Mouse (Mus musculus): ENCODE results near the gene Ppp1r3d. TPM values are rescaled to one million over a fixed set of nuclear protein-coding genes. Genes with fewer than 3 reads are reported as not detected.

The Ppp1r3d gene
- 2.6 and 4.0 TPM in 2 replicates for polyA plus RNA-seq (2012; rRNA removed)

GRCm38 (mm10) chr2:178414261-178415149 is at the start of gene Ppp1r3d, which contains the start of gene Fam217b:
TSS of gene Ppp1r3d (minus strand) at chr2:178414472.
TSS of gene Fam217b (plus strand) at chr2:178414524.
- TF ChIP-seq CTCF (IDR thresholded peaks at IDR 0.05; ENCODE audit: borderline replicate concordance, extremely low read depth, insufficient read depth, insufficient read length) (no peak), POLR2A (IDR thresholded peaks at IDR 0.05; ENCODE audit: borderline replicate concordance, extremely low read depth, insufficient read depth, insufficient read length, poor library complexity, severe bottlenecking) (no peak)
- peak; percentile 86 for DNase-seq (ENCODE audit: low read depth)

GRCm38 (mm10) chr2:178460353-178460752 is 46.1 kb upstream of the Ppp1r3d start:
- no peak for TF ChIP-seq POLR2A (IDR thresholded peaks at IDR 0.05; ENCODE audit: borderline replicate concordance, extremely low read depth, insufficient read depth, insufficient read length, poor library complexity, severe bottlenecking)
- TF ChIP-seq CTCF (IDR thresholded peaks at IDR 0.05; ENCODE audit: borderline replicate concordance, extremely low read depth, insufficient read depth, insufficient read length), result no peak
- DNase-seq (ENCODE audit: low read depth), result no peak

GRCm38 (mm10) chr2:178457414-178457813 is 43.1 kb upstream of the Ppp1r3d start:
- no peak for DNase-seq (ENCODE audit: low read depth)
- TF ChIP-seq POLR2A (IDR thresholded peaks at IDR 0.05; ENCODE audit: borderline replicate concordance, extremely low read depth, insufficient read depth, insufficient read length, poor library complexity, severe bottlenecking), result no peak
- no peak for TF ChIP-seq CTCF (IDR thresholded peaks at IDR 0.05; ENCODE audit: borderline replicate concordance, extremely low read depth, insufficient read depth, insufficient read length)

GRCm38 (mm10) chr2:178454664-178455516 is 40.6 kb upstream of the Ppp1r3d start:
- DNase-seq (ENCODE audit: low read depth), result peak; percentile 85
- no peak for TF ChIP-seq POLR2A (IDR thresholded peaks at IDR 0.05; ENCODE audit: borderline replicate concordance, extremely low read depth, insufficient read depth, insufficient read length, poor library complexity, severe bottlenecking)

- TF ChIP-seq POLR2A (IDR thresholded peaks at IDR 0.05; ENCODE audit: borderline replicate concordance, extremely low read depth, insufficient read depth, insufficient read length, poor library complexity, severe bottlenecking) (no peak), CTCF (IDR thresholded peaks at IDR 0.05; ENCODE audit: borderline replicate concordance, extremely low read depth, insufficient read depth, insufficient read length) (no peak)
- no peak for DNase-seq (ENCODE audit: low read depth)
Observed at GRCm38 (mm10) chr2:178450961-178451360, 36.7 kb upstream of the Ppp1r3d start.

- no peak for TF ChIP-seq POLR2A (IDR thresholded peaks at IDR 0.05; ENCODE audit: borderline replicate concordance, extremely low read depth, insufficient read depth, insufficient read length, poor library complexity, severe bottlenecking)
- TF ChIP-seq CTCF (IDR thresholded peaks at IDR 0.05; ENCODE audit: borderline replicate concordance, extremely low read depth, insufficient read depth, insufficient read length), result no peak
- no peak for DNase-seq (ENCODE audit: low read depth)
Observed at GRCm38 (mm10) chr2:178450236-178450635, 36.0 kb upstream of the Ppp1r3d start.

- TF ChIP-seq CTCF (IDR thresholded peaks at IDR 0.05; ENCODE audit: borderline replicate concordance, extremely low read depth, insufficient read depth, insufficient read length) (no peak), POLR2A (IDR thresholded peaks at IDR 0.05; ENCODE audit: borderline replicate concordance, extremely low read depth, insufficient read depth, insufficient read length, poor library complexity, severe bottlenecking) (no peak)
- no peak for DNase-seq (ENCODE audit: low read depth)
Observed at GRCm38 (mm10) chr2:178449386-178449785, 35.1 kb upstream of the Ppp1r3d start.

- peak; percentile 47 for DNase-seq (ENCODE audit: low read depth)
- no peak for TF ChIP-seq CTCF (IDR thresholded peaks at IDR 0.05; ENCODE audit: borderline replicate concordance, extremely low read depth, insufficient read depth, insufficient read length)
- no peak for TF ChIP-seq POLR2A (IDR thresholded peaks at IDR 0.05; ENCODE audit: borderline replicate concordance, extremely low read depth, insufficient read depth, insufficient read length, poor library complexity, severe bottlenecking)
Observed at GRCm38 (mm10) chr2:178437311-178437710, 23.0 kb upstream of the Ppp1r3d start.

GRCm38 (mm10) chr2:178433903-178434302 is 19.6 kb upstream of the Ppp1r3d start:
- DNase-seq (ENCODE audit: low read depth), result no peak
- TF ChIP-seq POLR2A (IDR thresholded peaks at IDR 0.05; ENCODE audit: borderline replicate concordance, extremely low read depth, insufficient read depth, insufficient read length, poor library complexity, severe bottlenecking), result no peak
- TF ChIP-seq CTCF (IDR thresholded peaks at IDR 0.05; ENCODE audit: borderline replicate concordance, extremely low read depth, insufficient read depth, insufficient read length), result no peak

- DNase-seq (ENCODE audit: low read depth), result no peak
- TF ChIP-seq CTCF (IDR thresholded peaks at IDR 0.05; ENCODE audit: borderline replicate concordance, extremely low read depth, insufficient read depth, insufficient read length), result no peak
- TF ChIP-seq POLR2A (IDR thresholded peaks at IDR 0.05; ENCODE audit: borderline replicate concordance, extremely low read depth, insufficient read depth, insufficient read length, poor library complexity, severe bottlenecking), result no peak
Observed at GRCm38 (mm10) chr2:178433495-178433894, 19.2 kb upstream of the Ppp1r3d start.

- TF ChIP-seq CTCF (IDR thresholded peaks at IDR 0.05; ENCODE audit: borderline replicate concordance, extremely low read depth, insufficient read depth, insufficient read length) (no peak), POLR2A (IDR thresholded peaks at IDR 0.05; ENCODE audit: borderline replicate concordance, extremely low read depth, insufficient read depth, insufficient read length, poor library complexity, severe bottlenecking) (no peak)
- no peak for DNase-seq (ENCODE audit: low read depth)
Observed at GRCm38 (mm10) chr2:178430231-178430630, 16.0 kb upstream of the Ppp1r3d start, which contains the start of gene Cdh26. TSS of gene Cdh26 (plus strand) at chr2:178430531.

Data from brain, embryonic 14.5 days (tissue).